Mouse (Mus musculus): ENCODE data around the gene G430095P16Rik.
A peak's percentile ranks its signal among the peaks of the same experiment; 100 is the strongest.

G430095P16Rik gene

DNA sequence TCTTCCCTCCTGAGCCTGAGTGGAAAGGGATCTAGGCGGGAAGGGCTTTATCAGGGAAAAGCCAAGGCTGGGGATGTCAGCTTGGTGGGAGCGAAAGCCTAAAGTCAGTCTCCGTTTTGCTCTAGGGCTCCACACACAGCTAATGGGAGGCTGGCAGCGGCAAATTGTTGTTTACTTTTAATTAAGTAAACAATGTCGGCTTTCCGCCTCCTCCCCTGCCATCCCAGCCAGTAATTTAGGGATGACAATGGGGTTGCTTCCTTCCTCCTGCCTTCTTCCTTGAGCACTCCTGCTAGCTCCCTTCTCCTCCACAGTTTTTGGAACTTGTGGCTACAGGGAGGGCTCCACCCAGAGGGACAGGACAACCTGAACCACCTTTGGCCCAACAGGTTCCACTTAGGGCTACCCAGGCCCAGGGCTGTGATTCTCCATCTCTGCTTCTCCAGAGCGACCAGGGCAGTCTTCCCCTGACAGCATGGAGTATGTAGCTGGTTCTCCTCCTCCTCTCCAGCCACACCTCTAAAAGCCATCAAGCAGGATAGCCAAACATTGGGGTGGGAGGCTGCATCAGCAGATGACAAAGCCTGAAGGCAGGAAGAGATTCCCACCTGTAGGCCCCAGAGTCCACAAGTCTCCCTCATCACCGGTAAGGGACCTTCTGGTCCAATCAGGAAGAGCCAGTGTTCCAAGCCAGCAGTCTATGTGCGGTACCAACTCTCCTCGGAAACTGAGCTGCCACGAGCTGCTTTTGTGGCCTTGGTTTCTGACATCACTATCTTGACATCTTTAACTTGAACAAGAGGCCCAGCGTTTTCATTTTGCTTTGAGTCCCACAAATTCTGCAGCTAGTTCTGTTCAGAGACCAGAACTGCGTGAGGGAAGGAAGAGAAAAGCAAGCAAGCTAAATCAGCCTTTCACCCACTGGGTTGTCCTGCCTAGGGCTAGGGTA is 18.4 kb downstream of the G430095P16Rik start:
- TF ChIP-seq GATA4 (IDR thresholded peaks at IDR 0.05; ENCODE audit: insufficient replicate concordance, low read length), result no peak

DNA sequence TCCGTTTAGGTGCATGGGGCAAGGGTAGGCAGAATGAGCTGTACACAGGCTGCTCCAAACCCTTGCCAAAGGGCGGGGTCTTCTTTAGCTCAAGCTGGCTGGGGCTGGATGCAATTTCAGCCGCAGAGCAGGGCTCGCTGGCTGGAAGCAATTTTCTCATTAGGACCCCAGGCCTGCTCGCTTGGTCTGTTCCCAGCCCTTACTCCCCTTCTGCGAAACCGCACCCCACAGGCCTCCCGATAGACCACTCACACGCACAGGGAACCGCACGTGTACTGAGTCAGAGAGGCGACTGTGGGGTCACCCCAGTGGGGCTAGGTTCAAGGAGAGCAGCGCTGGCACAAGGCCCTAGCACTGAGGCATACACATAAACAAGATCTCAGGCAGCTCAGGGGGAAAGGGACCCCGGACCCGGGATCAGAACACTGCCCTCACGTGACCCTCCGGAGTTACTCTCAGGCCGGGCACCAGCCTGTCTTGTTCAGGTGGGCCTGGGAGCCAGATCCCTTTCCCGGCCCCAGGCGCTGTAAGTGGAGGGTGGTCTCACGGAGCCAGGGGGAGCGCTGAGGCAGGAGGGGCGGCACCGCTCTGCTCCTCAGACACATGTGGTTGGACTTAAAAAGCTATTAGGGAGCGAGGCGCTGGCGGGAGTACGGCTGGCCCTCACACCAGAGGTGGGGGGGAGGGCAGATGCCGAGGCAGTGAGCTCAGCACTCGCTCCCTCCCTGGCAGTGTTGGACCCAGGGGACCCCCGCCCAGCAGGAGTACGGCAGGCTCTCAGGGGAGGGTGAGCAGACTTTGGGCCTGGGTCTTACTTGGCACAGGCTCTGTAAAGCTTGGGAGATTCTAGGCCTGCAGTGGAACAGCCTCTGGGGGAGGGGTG is 19.6 kb downstream of the G430095P16Rik start:
- no peak for TF ChIP-seq GATA4 (IDR thresholded peaks at IDR 0.05; ENCODE audit: insufficient replicate concordance, low read length)

DNA sequence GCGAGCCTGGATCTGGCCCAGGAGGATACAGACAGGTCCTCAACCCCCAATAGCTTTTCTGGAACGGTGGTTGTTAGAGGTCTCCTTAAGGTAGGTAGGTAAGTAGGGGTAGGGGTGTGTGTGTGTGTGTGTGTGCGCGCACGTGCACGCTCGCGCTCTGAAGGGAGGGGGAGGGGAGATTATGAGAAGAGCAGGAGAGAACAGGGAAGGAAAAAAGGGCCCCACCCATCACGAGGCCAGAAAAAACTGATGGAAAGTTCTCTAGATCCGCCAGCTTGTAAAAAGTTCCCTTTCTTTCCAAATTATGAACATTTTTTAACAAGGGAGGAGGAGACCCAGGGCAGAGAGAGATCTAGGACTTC is 20.2 kb downstream of the G430095P16Rik start:
- TF ChIP-seq GATA4 (IDR thresholded peaks at IDR 0.05; ENCODE audit: insufficient replicate concordance, low read length), result no peak

DNA sequence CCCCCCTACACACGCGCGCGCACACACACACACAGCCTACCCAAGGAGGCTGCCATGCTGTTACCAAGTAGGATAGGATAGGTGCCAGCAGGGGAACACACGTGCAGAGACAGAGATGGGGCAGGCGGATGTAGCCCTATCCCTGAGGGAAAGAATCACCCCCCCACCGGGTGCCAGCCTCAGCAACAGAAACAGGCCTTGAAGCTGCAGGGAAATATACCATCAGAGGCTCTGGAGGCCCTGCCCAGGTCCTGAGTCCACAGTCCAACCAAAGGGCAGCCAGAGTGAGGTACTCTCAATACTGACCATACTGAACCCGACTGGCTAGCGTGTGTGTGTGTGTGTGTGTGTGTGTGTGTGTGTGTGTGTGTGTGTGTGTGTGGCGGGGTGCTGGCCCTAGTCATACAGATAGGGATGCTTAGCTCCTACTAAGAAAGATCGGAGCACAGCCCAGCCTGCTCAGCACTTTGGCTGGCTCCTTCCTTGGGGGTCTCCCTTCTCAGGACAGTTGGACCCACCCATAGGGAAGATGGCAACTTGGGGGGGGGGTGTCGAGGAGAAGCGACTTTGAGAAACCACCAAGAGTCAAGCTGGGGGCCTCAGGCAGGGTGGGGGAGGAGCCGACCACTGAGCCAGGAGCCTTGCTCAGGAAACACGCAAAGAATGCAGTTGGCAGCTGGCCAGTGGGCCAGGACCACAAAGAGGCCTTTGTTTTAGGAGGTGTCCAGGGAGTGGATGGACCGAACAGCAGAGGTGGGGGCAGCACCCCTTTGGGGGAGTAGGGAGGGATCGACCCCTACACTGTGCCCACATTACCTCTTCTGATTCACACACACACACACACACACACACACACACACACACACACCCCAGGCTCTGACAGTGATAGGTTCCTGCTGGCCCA is 21.0 kb downstream of the G430095P16Rik start:
- TF ChIP-seq GATA4 (IDR thresholded peaks at IDR 0.05; ENCODE audit: insufficient replicate concordance, low read length), result no peak

DNA sequence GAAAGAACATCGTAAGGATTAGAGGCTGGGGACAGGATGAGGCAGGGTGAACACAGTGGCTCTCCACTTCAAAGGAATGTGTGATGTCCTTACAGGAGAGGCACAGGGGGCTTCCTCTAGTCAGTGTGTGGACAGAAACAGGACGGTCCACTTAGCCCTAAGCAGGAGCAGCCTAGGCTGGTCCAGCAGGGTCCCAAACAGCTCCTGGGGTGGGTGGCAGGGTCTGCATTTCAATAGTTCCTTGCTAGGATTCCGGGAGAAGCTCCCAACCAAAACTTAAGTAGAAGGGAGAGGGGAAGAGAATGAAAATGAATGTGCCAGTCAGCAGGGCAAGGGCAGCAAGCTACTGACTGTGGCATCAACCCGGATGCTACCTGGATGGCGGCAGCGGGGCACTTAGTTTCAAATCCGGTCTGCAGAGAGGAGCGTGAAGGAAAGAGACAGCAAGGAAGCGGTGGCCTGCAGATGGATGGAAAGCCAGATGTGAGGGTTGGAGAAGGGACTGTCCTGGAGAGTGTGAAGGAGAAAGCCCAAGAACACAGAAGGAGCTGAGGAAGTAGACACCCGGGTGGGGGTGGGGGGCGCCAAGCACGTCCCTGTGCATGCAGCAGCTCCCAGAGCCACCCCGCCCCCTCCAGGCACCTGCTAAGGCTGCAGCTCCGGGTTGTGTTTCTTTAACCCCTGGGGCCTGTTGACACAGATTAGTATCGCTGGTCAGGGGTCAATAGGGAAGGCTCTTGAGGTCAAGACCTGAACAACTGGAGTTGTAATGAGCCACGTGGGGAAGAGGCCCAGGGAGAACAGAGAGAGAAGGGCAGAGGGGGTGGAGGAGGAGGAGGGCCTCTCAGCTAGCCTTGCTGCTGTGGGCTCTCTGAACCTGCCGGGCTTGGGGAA is 22.5 kb downstream of the G430095P16Rik start:
- TF ChIP-seq GATA4 (IDR thresholded peaks at IDR 0.05; ENCODE audit: insufficient replicate concordance, low read length), result peak; percentile 57; the same call in 1 of the 2 replicates

DNA sequence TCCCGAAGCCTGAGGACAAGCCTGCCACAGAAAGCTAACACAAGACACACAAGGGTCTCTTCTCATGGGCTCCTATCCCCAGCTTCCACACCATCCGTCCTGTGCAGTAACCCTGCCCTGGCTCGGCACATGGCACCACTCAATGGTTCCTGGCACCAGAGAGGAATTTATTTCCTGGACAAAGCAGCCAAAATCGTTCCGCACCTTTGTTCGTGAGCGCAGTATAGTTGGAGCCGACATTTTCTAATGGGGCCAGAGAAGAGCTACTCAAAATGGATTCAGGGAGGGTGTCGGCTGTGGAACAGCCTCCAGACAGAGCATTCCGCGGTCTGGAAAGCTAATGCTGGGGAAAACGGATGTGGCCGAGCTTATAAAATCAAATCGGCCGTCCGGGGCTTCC is 26.7 kb downstream of the G430095P16Rik start:
- no peak for TF ChIP-seq GATA4 (IDR thresholded peaks at IDR 0.05; ENCODE audit: insufficient replicate concordance, low read length)

DNA sequence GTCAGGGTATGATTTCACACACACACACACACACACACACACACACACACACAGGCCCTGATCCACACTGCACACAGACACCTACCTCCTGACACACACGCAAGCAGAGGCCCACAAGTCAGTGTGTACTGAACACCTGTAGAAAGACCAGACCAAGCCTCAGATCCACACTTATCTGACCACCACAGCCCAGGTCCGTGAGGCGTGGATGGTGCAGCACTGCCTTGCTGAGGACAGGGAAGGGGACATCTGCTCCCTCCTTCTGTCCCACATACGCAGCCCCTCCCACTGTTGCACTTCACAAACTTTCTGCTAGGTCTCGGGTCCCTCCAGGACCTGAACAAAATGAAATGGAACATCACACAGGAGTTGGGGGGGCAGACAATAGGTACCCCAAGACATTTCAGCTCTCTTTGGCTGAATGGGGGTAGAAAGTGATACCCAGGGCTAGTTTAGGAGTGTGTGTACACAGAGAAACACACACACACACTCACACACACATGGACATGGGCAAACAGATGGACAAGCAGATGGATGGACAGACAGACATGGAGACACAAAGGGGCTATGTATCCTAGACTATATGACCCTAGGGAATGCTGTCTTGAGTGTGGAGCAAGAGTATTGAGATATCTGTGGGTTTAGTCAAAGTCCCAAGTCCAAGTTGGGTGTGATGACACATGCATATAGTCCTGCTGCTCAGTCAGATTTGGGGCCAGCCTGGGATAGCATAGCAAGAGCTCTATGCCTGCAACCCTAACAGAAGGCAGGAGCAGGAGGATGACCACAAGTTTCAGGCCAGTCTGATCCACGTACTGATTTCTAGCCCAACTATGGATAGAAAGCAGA is 30.2 kb downstream of the G430095P16Rik start:
- TF ChIP-seq GATA4 (IDR thresholded peaks at IDR 0.05; ENCODE audit: insufficient replicate concordance, low read length), result no peak

DNA sequence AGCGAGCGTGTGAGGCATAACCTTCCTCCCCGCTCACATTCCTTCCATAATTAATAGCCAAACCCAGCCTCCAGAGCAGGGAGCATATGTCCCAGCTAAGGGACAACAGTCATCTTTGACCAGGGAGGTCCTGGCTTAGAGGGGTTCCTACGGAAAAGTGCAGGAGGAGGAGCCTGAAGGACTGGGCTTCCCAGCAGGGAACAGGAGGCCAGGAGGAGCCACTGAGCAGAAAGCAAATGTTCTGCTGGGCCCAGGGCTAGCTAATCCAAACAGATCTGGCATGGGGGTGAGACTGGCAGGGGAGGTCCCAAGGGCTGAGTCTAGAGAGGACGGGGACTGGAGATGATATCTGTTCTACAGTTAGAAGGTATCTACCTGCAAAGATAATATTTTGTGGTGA is 34.7 kb downstream of the G430095P16Rik start:
- no peak for TF ChIP-seq GATA4 (IDR thresholded peaks at IDR 0.05; ENCODE audit: insufficient replicate concordance, low read length)

DNA sequence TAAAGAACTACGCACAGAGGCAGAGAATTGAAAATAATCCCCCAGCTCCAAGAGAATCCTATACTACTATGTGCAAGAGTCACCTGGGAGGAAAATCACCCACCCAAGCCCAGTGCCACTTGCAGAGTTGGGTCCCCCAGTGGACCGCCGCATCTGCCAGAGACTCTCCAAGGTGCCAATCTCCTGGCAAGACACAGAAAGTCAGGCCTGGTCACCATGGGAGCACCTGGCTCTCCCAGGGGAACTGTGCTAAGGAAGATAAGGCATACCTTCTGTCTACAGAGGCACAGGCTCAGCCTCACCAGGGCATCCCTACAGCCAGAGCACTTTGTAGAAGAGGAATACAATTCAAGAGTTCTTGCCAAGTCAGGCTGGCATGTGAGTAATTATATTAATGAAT is 35.5 kb downstream of the G430095P16Rik start:
- TF ChIP-seq GATA4 (IDR thresholded peaks at IDR 0.05; ENCODE audit: insufficient replicate concordance, low read length), result no peak

DNA sequence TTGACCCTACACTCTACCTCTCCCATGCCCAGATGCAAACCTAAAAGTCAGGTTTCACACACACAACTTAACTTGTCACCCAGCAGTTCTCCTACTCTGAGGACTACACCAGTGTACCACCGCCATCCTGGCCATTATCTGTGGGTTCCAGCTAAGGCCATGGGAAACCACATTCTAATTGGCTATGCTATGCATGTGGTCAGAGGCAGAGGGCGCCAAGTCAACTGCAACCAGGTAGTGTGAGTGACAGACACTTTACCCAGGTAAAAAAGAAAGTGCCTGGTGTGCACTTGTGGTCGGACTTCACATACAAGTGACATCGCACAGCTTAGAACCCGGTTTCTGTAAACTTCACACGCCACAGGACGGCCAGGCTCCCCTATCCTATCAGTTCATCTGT is 36.3 kb downstream of the G430095P16Rik start:
- TF ChIP-seq GATA4 (IDR thresholded peaks at IDR 0.05; ENCODE audit: insufficient replicate concordance, low read length), result no peak

DNA sequence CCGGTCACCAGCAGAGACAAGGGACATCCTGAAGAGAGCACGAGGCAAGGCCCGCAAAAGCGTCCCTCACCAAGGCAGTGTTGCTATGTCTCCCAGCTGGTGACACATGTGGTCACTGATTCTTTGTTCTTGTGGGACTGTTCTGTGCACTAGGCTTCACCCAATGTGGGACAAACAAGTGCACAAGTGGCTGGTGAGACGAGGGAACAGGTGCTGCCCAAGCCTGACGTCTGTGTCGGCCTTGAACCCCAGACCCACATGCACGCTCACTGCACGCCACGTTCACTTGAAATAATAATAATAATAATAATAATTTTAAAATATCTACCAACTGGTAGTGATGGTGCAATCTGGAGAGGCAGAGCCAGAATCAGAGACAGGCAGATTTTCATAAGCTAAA is 36.9 kb downstream of the G430095P16Rik start:
- TF ChIP-seq GATA4 (IDR thresholded peaks at IDR 0.05; ENCODE audit: insufficient replicate concordance, low read length), result no peak

DNA sequence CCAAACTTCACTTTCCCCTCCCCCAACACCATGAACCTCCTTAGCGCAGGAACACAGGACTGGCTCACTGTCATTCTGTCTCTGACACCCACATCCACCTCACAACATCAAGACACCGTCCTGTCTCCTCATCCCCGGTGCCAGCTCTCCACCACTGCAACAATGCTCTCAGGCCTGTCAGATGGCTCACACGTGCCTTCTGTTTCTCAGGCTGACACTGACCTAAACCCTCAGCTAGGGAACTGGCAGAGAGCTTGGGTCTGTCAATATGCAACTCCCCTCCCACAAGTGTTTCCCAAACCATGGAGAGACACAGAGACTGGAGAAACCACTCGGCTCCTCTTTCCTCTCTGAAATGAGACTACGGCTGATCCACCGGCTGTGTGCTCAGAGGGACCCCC is 37.6 kb downstream of the G430095P16Rik start:
- TF ChIP-seq GATA4 (IDR thresholded peaks at IDR 0.05; ENCODE audit: insufficient replicate concordance, low read length), result no peak

DNA sequence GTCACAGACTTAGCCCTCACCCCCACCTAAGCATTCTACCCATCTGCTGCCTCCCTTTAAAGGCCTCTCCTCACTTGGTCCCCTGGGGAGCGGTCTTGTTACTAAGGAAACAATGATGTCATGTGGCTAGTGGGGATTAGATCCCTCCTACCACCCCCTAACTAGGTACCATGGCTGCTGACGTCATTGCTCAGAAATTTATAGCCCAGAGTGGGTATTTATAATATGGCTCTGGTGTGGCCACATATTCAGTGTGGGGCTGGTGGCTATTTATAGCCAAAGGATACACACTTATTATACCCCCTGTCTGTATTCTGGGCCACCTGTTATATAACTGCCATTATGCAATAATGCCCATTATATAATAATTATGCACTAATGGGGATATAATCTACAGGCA is 38.1 kb downstream of the G430095P16Rik start:
- no peak for TF ChIP-seq GATA4 (IDR thresholded peaks at IDR 0.05; ENCODE audit: insufficient replicate concordance, low read length)
